Mouse (Mus musculus): ENCODE results near the gene Tctn1.
"Not testable (repeated sequence)": the region's sequence is repeated elsewhere in the genome, so short reads cannot be mapped to it uniquely, and the experiment has no call there.

Tctn1 gene

GRCm38 (mm10) chr5:122219655-122220629 lies 44.3 kb downstream of the Tctn1 start:
- no peak for DNase-seq (ENCODE audit: inconsistent ontology term)

GRCm38 (mm10) chr5:122218928-122219327 lies 45.3 kb downstream of the Tctn1 start:
- no peak for DNase-seq (ENCODE audit: inconsistent ontology term)

- DNase-seq (ENCODE audit: inconsistent ontology term) = no peak
Measured at GRCm38 (mm10) chr5:122218109-122218905, 46.0 kb downstream of the Tctn1 start.

- no peak for DNase-seq (ENCODE audit: inconsistent ontology term)
Measured at GRCm38 (mm10) chr5:122217636-122218035, 46.6 kb downstream of the Tctn1 start.

- no peak for DNase-seq (ENCODE audit: inconsistent ontology term)
Measured at GRCm38 (mm10) chr5:122213861-122214260, 50.4 kb downstream of the Tctn1 start.

GRCm38 (mm10) chr5:122212820-122213219 lies 51.4 kb downstream of the Tctn1 start:
- not testable (repeated sequence) for DNase-seq (ENCODE audit: inconsistent ontology term)

- DNase-seq (ENCODE audit: inconsistent ontology term) = no peak
Measured at GRCm38 (mm10) chr5:122212125-122212524, 52.1 kb downstream of the Tctn1 start.

GRCm38 (mm10) chr5:122210890-122211289 lies 53.4 kb downstream of the Tctn1 start:
- no peak for DNase-seq (ENCODE audit: inconsistent ontology term)

- DNase-seq (ENCODE audit: inconsistent ontology term) = peak; percentile 35
Measured at GRCm38 (mm10) chr5:122209591-122210368, 54.5 kb downstream of the Tctn1 start.

GRCm38 (mm10) chr5:122208909-122209308 lies 55.4 kb downstream of the Tctn1 start:
- DNase-seq (ENCODE audit: inconsistent ontology term) = no peak

- DNase-seq (ENCODE audit: inconsistent ontology term) = no peak
Measured at GRCm38 (mm10) chr5:122206475-122206874, 57.8 kb downstream of the Tctn1 start, which contains the start of gene Hvcn1. Hvcn1 (plus strand) TSS chr5:122206804.

- DNase-seq (ENCODE audit: inconsistent ontology term) = no peak
Measured at GRCm38 (mm10) chr5:122204180-122204579, 60.1 kb downstream of the Tctn1 start.

- DNase-seq (ENCODE audit: inconsistent ontology term) = no peak
Measured at GRCm38 (mm10) chr5:122201904-122202303, 62.4 kb downstream of the Tctn1 start.

- no peak for DNase-seq (ENCODE audit: inconsistent ontology term)
Measured at GRCm38 (mm10) chr5:122200872-122201271, 63.4 kb downstream of the Tctn1 start.

- DNase-seq (ENCODE audit: inconsistent ontology term) = no peak
Measured at GRCm38 (mm10) chr5:122192347-122192746, 71.9 kb downstream of the Tctn1 start.

- no peak for DNase-seq (ENCODE audit: inconsistent ontology term)
Measured at GRCm38 (mm10) chr5:122191269-122192063, 72.8 kb downstream of the Tctn1 start.

- DNase-seq (ENCODE audit: inconsistent ontology term) = no peak
Measured at GRCm38 (mm10) chr5:122190465-122190864, 73.8 kb downstream of the Tctn1 start.

- DNase-seq (ENCODE audit: inconsistent ontology term) = no peak
Measured at GRCm38 (mm10) chr5:122189115-122189514, 75.1 kb downstream of the Tctn1 start.
